Mouse (Mus musculus): ENCODE results near the gene Nol9. TPM values are rescaled to one million over a fixed set of nuclear protein-coding genes. Genes with fewer than 3 reads are reported as not detected.

Gene Nol9
- polyA plus RNA-seq, 1 experiment from 2014 or later: 16.8 TPM

DNA sequence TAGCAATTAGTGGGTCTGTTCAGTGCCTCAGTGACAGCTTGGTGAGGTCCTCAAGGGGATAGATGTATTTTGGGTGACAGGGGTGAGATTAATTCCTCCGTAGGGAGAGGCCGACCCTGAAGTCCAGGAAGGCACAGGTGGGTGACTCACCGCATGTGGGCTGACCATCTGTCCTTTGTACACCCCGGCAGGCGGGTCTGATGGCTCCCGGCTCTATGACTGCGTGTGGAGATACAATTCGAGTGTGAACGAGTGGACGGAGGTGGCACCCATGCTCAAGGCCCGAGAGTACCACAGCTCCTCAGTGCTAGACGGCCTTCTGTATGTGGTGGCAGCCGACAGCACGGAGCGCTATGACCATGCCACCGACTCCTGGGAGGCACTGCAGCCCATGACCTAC, 27.0 kb upstream of the Nol9 start:
- Histone ChIP-seq H3K9ac (ENCODE audit: low read length) (peak overlapping the region; percentile 91; the same call in 1 of the 2 replicates), H3K36me3 (ENCODE audit: control insufficient read depth, insufficient read depth, low read length) (peaks cover 52% of the 10 kb centered on the region), H3K27me3 (ENCODE audit: control insufficient read depth, insufficient read depth, low read length) (no peaks in the 10 kb centered on the region), H3K4me2 (ENCODE audit: low read length) (peak overlapping the region; percentile 78), H3K27ac (replicated peaks in 1 of 2; ENCODE audit: control insufficient read depth in 1 of 2, insufficient read depth in 1 of 2, low read depth in 2 of 2, low read length in 2 of 2) (peak overlapping the region in 1 of 2 experiments; percentile 96; a peak in 1 of 4 replicates), H3K9me3 (ENCODE audit: control insufficient read depth, low read length) (no peaks in the 10 kb centered on the region), H3K4me3 (ENCODE audit: control insufficient read depth in 1 of 2, insufficient read depth in 1 of 2, low read depth in 1 of 2, low read length in 2 of 2) (peak overlapping the region in 1 of 2 experiments; percentile 91; a peak in 1 of 4 replicates), H3K4me1 (ENCODE audit: control insufficient read depth in 2 of 2, insufficient read depth in 2 of 2, low read length in 2 of 2) (peaks cover 33 to 53% of the 10 kb centered on the region in 2 experiments)
- 67% methylated on average over 16 of the region's 16 CpGs for WGBS
- no peak for ATAC-seq (ENCODE audit: insufficient number of reproducible peaks, insufficient read depth, low FRiP score, low read depth)

GRCm38 (mm10) chr4:152013036-152013813, 25.9 kb upstream of the Nol9 start:
- Histone ChIP-seq H3K9ac (ENCODE audit: low read length) (peak overlapping the region; percentile 53), H3K4me3 (ENCODE audit: control insufficient read depth in 1 of 2, insufficient read depth in 1 of 2, low read depth in 1 of 2, low read length in 2 of 2) (peak overlapping the region; percentile 1 to 5; a peak in 1 of 4 replicates), H3K36me3 (ENCODE audit: control insufficient read depth, insufficient read depth, low read length) (peaks cover 62% of the 10 kb centered on the region), H3K27ac (replicated peaks in 1 of 2; ENCODE audit: control insufficient read depth in 1 of 2, insufficient read depth in 1 of 2, low read depth in 2 of 2, low read length in 2 of 2) (peak overlapping the region; percentile 55 to 69), H3K4me1 (ENCODE audit: control insufficient read depth in 2 of 2, insufficient read depth in 2 of 2, low read length in 2 of 2) (peaks cover 23 to 42% of the 10 kb centered on the region in 2 experiments), H3K9me3 (ENCODE audit: control insufficient read depth, low read length) (no peaks in the 10 kb centered on the region), H3K27me3 (ENCODE audit: control insufficient read depth, insufficient read depth, low read length) (no peaks in the 10 kb centered on the region), H3K4me2 (ENCODE audit: low read length) (peak overlapping the region; percentile 78)
- 56% methylated on average over 12 of the region's 12 CpGs for WGBS
- no peak for ATAC-seq (ENCODE audit: insufficient number of reproducible peaks, insufficient read depth, low FRiP score, low read depth)

DNA sequence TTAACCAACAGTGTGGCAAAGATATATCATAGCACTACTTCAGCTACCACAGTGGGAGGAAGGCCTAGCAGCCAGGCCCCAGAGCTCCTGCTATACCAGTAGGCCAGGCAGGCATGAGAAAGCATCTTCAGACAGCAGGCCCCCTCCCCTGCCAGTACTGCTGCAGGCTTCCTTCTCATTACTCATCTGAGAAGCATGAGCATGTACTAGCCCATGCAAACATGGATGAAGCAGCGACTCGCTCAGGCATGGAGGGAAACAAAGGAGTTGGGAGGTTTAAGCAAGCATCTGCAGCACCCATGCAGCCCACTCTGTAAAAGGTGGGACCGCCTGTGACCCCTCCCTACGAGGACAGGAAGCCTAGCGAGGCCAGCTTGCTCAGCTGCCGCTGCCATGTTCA, 20.0 kb upstream of the Nol9 start:
- no peak overlapping the region for H3K4me3 ChIP-seq (ENCODE audit: control insufficient read depth in 1 of 2, insufficient read depth in 1 of 2, low read depth in 1 of 2, low read length in 2 of 2)
- peaks cover 97% of the 10 kb centered on the region for H3K36me3 ChIP-seq (ENCODE audit: control insufficient read depth, insufficient read depth, low read length)
- H3K9me3 ChIP-seq (ENCODE audit: control insufficient read depth, low read length): no peaks in the 10 kb centered on the region
- H3K27me3 ChIP-seq (ENCODE audit: control insufficient read depth, insufficient read depth, low read length): no peaks in the 10 kb centered on the region
- peaks cover 0 to 4% of the 10 kb centered on the region in 2 experiments; a peak in 2 of 4 replicates for H3K4me1 ChIP-seq (ENCODE audit: control insufficient read depth in 2 of 2, insufficient read depth in 2 of 2, low read length in 2 of 2)
- 73% methylated on average over 6 of the region's 6 CpGs for WGBS
- no peak for ATAC-seq (ENCODE audit: insufficient number of reproducible peaks, insufficient read depth, low FRiP score, low read depth)
- no peak overlapping the region for H3K9ac ChIP-seq (ENCODE audit: low read length)
- H3K4me2 ChIP-seq (ENCODE audit: low read length): no peak overlapping the region
- no peak overlapping the region for H3K27ac ChIP-seq (replicated peaks in 1 of 2; ENCODE audit: control insufficient read depth in 1 of 2, insufficient read depth in 1 of 2, low read depth in 2 of 2, low read length in 2 of 2)

GRCm38 (mm10) chr4:152020024-152020423, 19.1 kb upstream of the Nol9 start:
- Histone ChIP-seq H3K9ac (ENCODE audit: low read length) (no peak overlapping the region), H3K4me3 (ENCODE audit: control insufficient read depth in 1 of 2, insufficient read depth in 1 of 2, low read depth in 1 of 2, low read length in 2 of 2) (no peak overlapping the region), H3K27ac (replicated peaks in 1 of 2; ENCODE audit: control insufficient read depth in 1 of 2, insufficient read depth in 1 of 2, low read depth in 2 of 2, low read length in 2 of 2) (no peak overlapping the region), H3K4me2 (ENCODE audit: low read length) (no peak overlapping the region), H3K27me3 (ENCODE audit: control insufficient read depth, insufficient read depth, low read length) (no peaks in the 10 kb centered on the region), H3K36me3 (ENCODE audit: control insufficient read depth, insufficient read depth, low read length) (peaks cover 97% of the 10 kb centered on the region), H3K9me3 (ENCODE audit: control insufficient read depth, low read length) (no peaks in the 10 kb centered on the region), H3K4me1 (ENCODE audit: control insufficient read depth in 2 of 2, insufficient read depth in 2 of 2, low read length in 2 of 2) (peaks cover 0 to under 1% of the 10 kb centered on the region in 2 experiments; a peak in 2 of 4 replicates)
- no peak for ATAC-seq (ENCODE audit: insufficient number of reproducible peaks, insufficient read depth, low FRiP score, low read depth)
- 90% methylated on average over 21 of the region's 21 CpGs for WGBS

GRCm38 (mm10) chr4:152021568-152022097, 17.5 kb upstream of the Nol9 start:
- 74% methylated on average over 12 of the region's 12 CpGs for WGBS
- Histone ChIP-seq H3K9ac (ENCODE audit: low read length) (no peak overlapping the region), H3K4me2 (ENCODE audit: low read length) (no peak overlapping the region), H3K9me3 (ENCODE audit: control insufficient read depth, low read length) (no peaks in the 10 kb centered on the region), H3K27me3 (ENCODE audit: control insufficient read depth, insufficient read depth, low read length) (no peaks in the 10 kb centered on the region), H3K27ac (replicated peaks in 1 of 2; ENCODE audit: control insufficient read depth in 1 of 2, insufficient read depth in 1 of 2, low read depth in 2 of 2, low read length in 2 of 2) (no peak overlapping the region), H3K4me1 (ENCODE audit: control insufficient read depth in 2 of 2, insufficient read depth in 2 of 2, low read length in 2 of 2) (peaks cover 13 to 17% of the 10 kb centered on the region in 2 experiments), H3K4me3 (ENCODE audit: control insufficient read depth in 1 of 2, insufficient read depth in 1 of 2, low read depth in 1 of 2, low read length in 2 of 2) (no peak overlapping the region), H3K36me3 (ENCODE audit: control insufficient read depth, insufficient read depth, low read length) (peaks cover 85% of the 10 kb centered on the region)
- ATAC-seq (ENCODE audit: insufficient number of reproducible peaks, insufficient read depth, low FRiP score, low read depth): no peak

GRCm38 (mm10) chr4:152022506-152022905, 16.6 kb upstream of the Nol9 start:
- no peak for ATAC-seq (ENCODE audit: insufficient number of reproducible peaks, insufficient read depth, low FRiP score, low read depth)
- peaks cover 14 to 21% of the 10 kb centered on the region in 2 experiments for H3K4me1 ChIP-seq (ENCODE audit: control insufficient read depth in 2 of 2, insufficient read depth in 2 of 2, low read length in 2 of 2)
- no peaks in the 10 kb centered on the region for H3K9me3 ChIP-seq (ENCODE audit: control insufficient read depth, low read length)
- H3K9ac ChIP-seq (ENCODE audit: low read length): no peak overlapping the region
- no peaks in the 10 kb centered on the region for H3K27me3 ChIP-seq (ENCODE audit: control insufficient read depth, insufficient read depth, low read length)
- WGBS: 88% methylated on average over 8 of the region's 8 CpGs
- peaks cover 76% of the 10 kb centered on the region for H3K36me3 ChIP-seq (ENCODE audit: control insufficient read depth, insufficient read depth, low read length)
- no peak overlapping the region for H3K4me3 ChIP-seq (ENCODE audit: control insufficient read depth in 1 of 2, insufficient read depth in 1 of 2, low read depth in 1 of 2, low read length in 2 of 2)
- H3K27ac ChIP-seq (replicated peaks in 1 of 2; ENCODE audit: control insufficient read depth in 1 of 2, insufficient read depth in 1 of 2, low read depth in 2 of 2, low read length in 2 of 2): no peak overlapping the region
- no peak overlapping the region for H3K4me2 ChIP-seq (ENCODE audit: low read length)

DNA sequence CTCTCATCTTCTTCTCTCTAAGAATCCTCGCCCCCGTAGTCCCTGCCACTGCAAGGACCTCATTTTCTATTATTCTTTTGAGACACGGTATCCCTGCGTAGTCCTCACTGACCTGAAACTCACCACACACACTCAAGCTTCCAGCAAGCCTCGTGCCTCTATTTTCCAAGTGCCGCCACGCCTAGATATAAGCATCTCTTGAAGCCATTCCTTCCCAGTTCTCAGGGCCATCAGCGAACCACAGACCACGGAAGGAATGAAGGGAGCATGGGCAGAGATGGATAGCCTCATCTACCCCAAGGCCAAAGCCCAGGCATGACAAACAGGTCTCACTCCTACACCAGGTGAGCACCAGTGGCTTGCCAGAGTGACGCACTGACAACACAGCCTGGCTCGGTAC, 14.6 kb upstream of the Nol9 start:
- peaks cover 20 to 31% of the 10 kb centered on the region in 2 experiments for H3K4me1 ChIP-seq (ENCODE audit: control insufficient read depth in 2 of 2, insufficient read depth in 2 of 2, low read length in 2 of 2)
- H3K36me3 ChIP-seq (ENCODE audit: control insufficient read depth, insufficient read depth, low read length): peaks cover 57% of the 10 kb centered on the region
- no peaks in the 10 kb centered on the region for H3K9me3 ChIP-seq (ENCODE audit: control insufficient read depth, low read length)
- H3K27ac ChIP-seq (replicated peaks in 1 of 2; ENCODE audit: control insufficient read depth in 1 of 2, insufficient read depth in 1 of 2, low read depth in 2 of 2, low read length in 2 of 2): no peak overlapping the region
- no peak for ATAC-seq (ENCODE audit: insufficient number of reproducible peaks, insufficient read depth, low FRiP score, low read depth)
- H3K27me3 ChIP-seq (ENCODE audit: control insufficient read depth, insufficient read depth, low read length): no peaks in the 10 kb centered on the region
- no peak overlapping the region for H3K4me3 ChIP-seq (ENCODE audit: control insufficient read depth in 1 of 2, insufficient read depth in 1 of 2, low read depth in 1 of 2, low read length in 2 of 2)
- H3K4me2 ChIP-seq (ENCODE audit: low read length): no peak overlapping the region
- no peak overlapping the region for H3K9ac ChIP-seq (ENCODE audit: low read length)
- WGBS: 88% methylated on average over 11 of the region's 11 CpGs
